Mouse (Mus musculus) heart, embryonic 14.5 days (tissue): ENCODE data around the gene Mras. TPM values are rescaled to one million over a fixed set of nuclear protein-coding genes. Genes with fewer than 3 reads are reported as not detected.

ENCODE experiments used
- ATAC-seq: fragments of 200-750 bp; cut with Nextera tagmentation; 2 replicates; pipeline ENCODE4 v1.8.0; 2017; ENCODE audit warnings: low read depth, moderate TSS enrichment; ENCODE audit not compliant: insufficient number of reproducible peaks, insufficient read depth, low FRiP score
- H3K27ac ChIP-seq, 2 experiments: fragments of 200-500 bp in 1 of 2; fragments of 300-500 bp in 1 of 2; sonication (generic) in 1 of 2; replicated peaks in 1 of 2; 2 replicates each; pipeline ENCODE4 v1.5.1; 2012 to 2014; ENCODE audit warnings: low read depth in 2 of 2, low read length in 2 of 2, control low read depth in 1 of 2, mild to moderate bottlenecking in 1 of 2, mixed read lengths in 1 of 2; ENCODE audit not compliant: control insufficient read depth in 1 of 2, insufficient read depth in 1 of 2
- H3K27me3 ChIP-seq: fragments of 300-500 bp; sonication (generic); 2 replicates; pipeline ENCODE4 v1.6.1; 2014; ENCODE audit warnings: mild to moderate bottlenecking, low read length, control low read depth; ENCODE audit not compliant: control insufficient read depth, insufficient read depth
- H3K36me3 ChIP-seq: fragments of 300-500 bp; sonication (generic); 2 replicates; pipeline ENCODE4 v1.6.1; 2014; ENCODE audit warnings: mild to moderate bottlenecking, control low read depth, low read length, mixed read lengths; ENCODE audit not compliant: control insufficient read depth, insufficient read depth
- H3K4me1 ChIP-seq, 2 experiments: fragments of 200-500 bp in 1 of 2; fragments of 300-500 bp in 1 of 2; sonication (generic) in 1 of 2; 2 replicates each; pipeline ENCODE4 v1.6.1; 2012 to 2014; ENCODE audit warnings: low read length in 2 of 2, control low read depth in 1 of 2, mixed read lengths in 1 of 2; ENCODE audit not compliant: control insufficient read depth in 2 of 2, insufficient read depth in 2 of 2
- H3K4me2 ChIP-seq: fragments of 300-500 bp; sonication (generic); 2 replicates; pipeline ENCODE4 v1.6.1; 2014; ENCODE audit warnings: mild to moderate bottlenecking, low read length
- H3K4me3 ChIP-seq, 2 experiments: fragments of 200-500 bp in 1 of 2; fragments of 300-500 bp in 1 of 2; sonication (generic) in 1 of 2; 2 replicates each; pipeline ENCODE4 v1.5.1; 2012 to 2014; ENCODE audit warnings: low read length in 2 of 2, mild to moderate bottlenecking in 2 of 2, control low read depth in 1 of 2, low read depth in 1 of 2, moderate library complexity in 1 of 2; ENCODE audit not compliant: control insufficient read depth in 1 of 2, insufficient read depth in 1 of 2
- H3K9ac ChIP-seq: fragments of 300-500 bp; sonication (generic); 2 replicates; pipeline ENCODE4 v1.6.1; 2014; ENCODE audit warnings: mild to moderate bottlenecking, low read length
- H3K9me3 ChIP-seq: fragments of 300-500 bp; sonication (generic); 2 replicates; pipeline ENCODE4 v1.6.1; 2016; ENCODE audit warnings: low read length, control low read depth; ENCODE audit not compliant: control insufficient read depth
- WGBS: fragments of 180-500 bp; shearing (Covaris S2); extraction: QIAGEN DNeasy Blood & Tissue Kit; methylation state at CpG from one replicate; pipeline ENCODE4 v1.1.7; 2014; 5-methylcytosine and 5-hydroxymethylcytosine counted together
- polyA plus RNA-seq: library from polyadenylated mRNA; unstranded; fragments of >200 nt; fragmentation: Nextera tagmentation; extraction: Ambion mirVana; gene quantifications from 2 replicates; pipeline ENCODE4 v1.2.1, GENCODE M21; 2014

Gene Mras
- polyA plus RNA-seq, 1 experiment from 2014 or later: 12.4 TPM

GRCm38 (mm10) chr9:99451161-99451560, 14.0 kb upstream of the Mras start, which contains the start of gene Nme9:
Gene Nme9 (plus strand): TSS chr9:99451475.
- H3K27ac ChIP-seq: no peak within 1 kb of the TSS
- H3K9ac ChIP-seq: no peak within 1 kb of the TSS
- H3K27me3 ChIP-seq: peaks cover 11% of the 10 kb centered on the region
- no peak within 1 kb of the TSS for H3K4me3 ChIP-seq
- 6% methylated on average over 14 of the region's 14 CpGs for WGBS
- no peak for ATAC-seq
- H3K4me2 ChIP-seq: peak within 1 kb of the TSS; percentile 21; the same call in 1 of the 2 replicates
- H3K9me3 ChIP-seq: no peaks in the 10 kb centered on the region
- no peaks in the 10 kb centered on the region for H3K4me1 ChIP-seq
- no peaks in the 10 kb centered on the region for H3K36me3 ChIP-seq

- no peak overlapping the region for H3K9ac ChIP-seq
- no peak overlapping the region for H3K4me3 ChIP-seq
- H3K4me2 ChIP-seq: no peak overlapping the region
- 39% methylated on average over 9 of the region's 9 CpGs for WGBS
- no peaks in the 10 kb centered on the region for H3K36me3 ChIP-seq
- H3K9me3 ChIP-seq: no peaks in the 10 kb centered on the region
- no peaks in the 10 kb centered on the region for H3K4me1 ChIP-seq
- peaks cover 11% of the 10 kb centered on the region for H3K27me3 ChIP-seq
- H3K27ac ChIP-seq: no peak overlapping the region
- no peak for ATAC-seq
These were observed 12.9 kb upstream of the Mras start for GRCm38 (mm10) chr9:99449886-99450647.

GRCm38 (mm10) chr9:99447323-99447722, 10.1 kb upstream of the Mras start:
- H3K4me3 ChIP-seq: no peak overlapping the region
- no peak for ATAC-seq
- no peaks in the 10 kb centered on the region for H3K4me1 ChIP-seq
- peaks cover 11% of the 10 kb centered on the region for H3K27me3 ChIP-seq
- no peaks in the 10 kb centered on the region for H3K9me3 ChIP-seq
- H3K27ac ChIP-seq: no peak overlapping the region
- WGBS: 76% methylated on average over 3 of the region's 3 CpGs
- no peak overlapping the region for H3K9ac ChIP-seq
- H3K36me3 ChIP-seq: no peaks in the 10 kb centered on the region
- H3K4me2 ChIP-seq: no peak overlapping the region

- no peak overlapping the region for H3K4me3 ChIP-seq
- no peak overlapping the region for H3K27ac ChIP-seq
- ATAC-seq: no peak
These were observed 9.1 kb upstream of the Mras start for GRCm38 (mm10) chr9:99446259-99446658.

GRCm38 (mm10) chr9:99444590-99445178, 7.5 kb upstream of the Mras start:
- H3K4me1 ChIP-seq: no peaks in the 10 kb centered on the region
- no peak overlapping the region for H3K4me3 ChIP-seq
- no peak overlapping the region for H3K9ac ChIP-seq
- WGBS: 42% methylated on average over 8 of the region's 8 CpGs
- no peaks in the 10 kb centered on the region for H3K27me3 ChIP-seq
- no peak overlapping the region for H3K27ac ChIP-seq
- ATAC-seq: no peak
- H3K9me3 ChIP-seq: no peaks in the 10 kb centered on the region
- no peak overlapping the region for H3K4me2 ChIP-seq
- H3K36me3 ChIP-seq: no peaks in the 10 kb centered on the region

More at GRCm38 (mm10) chr9:99446259-99446658, 9.1 kb upstream of the Mras start:
- Histone ChIP-seq H3K4me1 (no peaks in the 10 kb centered on the region), H3K9ac (no peak overlapping the region), H3K9me3 (no peaks in the 10 kb centered on the region), H3K27me3 (peaks cover 8% of the 10 kb centered on the region), H3K4me2 (no peak overlapping the region), H3K36me3 (no peaks in the 10 kb centered on the region)

GRCm38 (mm10) chr9:99441647-99442433, 4.7 kb upstream of the Mras start:
- no peak overlapping the region for H3K9ac ChIP-seq
- no peak overlapping the region for H3K27ac ChIP-seq
- H3K36me3 ChIP-seq: no peaks in the 10 kb centered on the region
- H3K9me3 ChIP-seq: no peaks in the 10 kb centered on the region
- 88% methylated on average over 4 of the region's 4 CpGs for WGBS
- peaks cover 12% of the 10 kb centered on the region for H3K27me3 ChIP-seq
- no peak for ATAC-seq
- H3K4me3 ChIP-seq: no peak overlapping the region
- H3K4me2 ChIP-seq: no peak overlapping the region
- peaks cover 2 to 6% of the 10 kb centered on the region in 2 experiments; a peak in 2 of 4 replicates for H3K4me1 ChIP-seq

GRCm38 (mm10) chr9:99440941-99441340, 3.8 kb upstream of the Mras start:
- Histone ChIP-seq H3K27ac (no peak overlapping the region), H3K27me3 (peaks cover 12% of the 10 kb centered on the region), H3K9ac (no peak overlapping the region), H3K4me2 (no peak overlapping the region), H3K4me1 (peaks cover 2 to 6% of the 10 kb centered on the region in 2 experiments; a peak in 3 of 4 replicates), H3K4me3 (no peak overlapping the region), H3K36me3 (no peaks in the 10 kb centered on the region), H3K9me3 (no peaks in the 10 kb centered on the region)
- 60% methylated on average over 5 of the region's 5 CpGs for WGBS
- no peak for ATAC-seq
